ENCODE assay signal across 25 mouse cellular contexts in the genomic region with DNA sequence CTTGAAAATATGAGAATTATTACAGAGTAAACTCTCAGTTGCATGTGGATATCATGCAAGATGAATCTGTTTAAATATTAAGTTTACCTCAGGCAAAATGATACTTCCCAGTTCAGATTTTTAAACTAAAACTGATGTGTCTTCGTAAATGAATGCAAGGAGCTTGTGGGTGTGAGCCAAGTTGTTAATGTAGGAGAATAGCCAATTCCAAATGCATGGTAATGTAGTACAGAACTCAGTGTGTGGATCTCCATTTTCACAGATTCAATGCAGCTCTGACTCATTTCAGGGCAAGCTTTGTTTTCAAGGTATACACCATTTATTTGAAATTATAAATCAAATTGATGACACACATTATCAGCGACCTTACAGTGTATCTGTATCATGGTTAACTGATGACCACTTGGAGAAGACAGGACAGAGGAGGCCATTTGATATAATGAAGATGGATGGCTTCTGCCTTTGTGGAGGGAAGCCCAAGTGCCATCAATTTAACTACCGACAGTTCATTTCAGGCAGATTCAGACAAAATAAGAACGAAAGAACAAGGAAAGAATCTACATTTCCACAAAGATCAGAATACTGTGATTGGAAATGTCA.
"Had no signal": no experiment of that assay in that cellular context is flagged by ENCODE, and none has a peak within 500 bp of the region (broad histone marks: within the 10 kb centered on the region; RNA-seq: fewer than 3 reads in every experiment).

No protein-coding gene starts in this region.

- H3K27ac ChIP-seq: heart, adult 2 months; heart, embryonic 13.5 days; heart, embryonic 15.5 days; hindbrain, embryonic 14.5 days; layer of hippocampus, adult 2 months; left cerebral cortex, adult 2 months; limb, embryonic 10.5 days; limb, embryonic 12.5 days; liver, embryonic 13.5 days; liver, embryonic 15.5 days had no signal

- DNase-seq: gastrocnemius, postnatal 14 days; gastrocnemius, postnatal 36 days; heart, adult 11 months; heart, adult 2 months; heart, postnatal 14 days; heart, postnatal 36 days; kidney, adult 18-20 months; kidney, adult 8-10 months; kidney, postnatal 10 days; kidney, postnatal 25 days; kidney, postnatal 4 days; liver; liver, embryonic 13.5 days had no signal

- H3K27me3 ChIP-seq: heart, embryonic 13.5 days; heart, embryonic 15.5 days; limb, embryonic 12.5 days; liver, embryonic 13.5 days; liver, embryonic 15.5 days had no signal

- H3K4me2 ChIP-seq: heart, embryonic 11.5 days; heart, embryonic 13.5 days; heart, embryonic 15.5 days; hindbrain, embryonic 14.5 days; limb, embryonic 12.5 days; liver, embryonic 11.5 days; liver, embryonic 13.5 days; liver, embryonic 15.5 days had no signal

- H3K9me3 ChIP-seq: heart, embryonic 13.5 days; heart, embryonic 15.5 days; limb, embryonic 10.5 days; limb, embryonic 12.5 days; liver, embryonic 13.5 days; liver, embryonic 15.5 days had no signal

- H3K9ac ChIP-seq: heart, embryonic 13.5 days; heart, embryonic 15.5 days; hindbrain, embryonic 14.5 days; limb, embryonic 12.5 days; liver, embryonic 13.5 days; liver, embryonic 15.5 days had no signal

- H3K36me3 ChIP-seq: heart, embryonic 13.5 days; heart, embryonic 15.5 days; limb, embryonic 10.5 days; limb, embryonic 12.5 days; liver, embryonic 13.5 days; liver, embryonic 15.5 days had no signal

- ATAC-seq: hindbrain, embryonic 16.5 days; intestine, postnatal 0 days had no signal

- H3K4me3 ChIP-seq: heart, adult 2 months; heart, embryonic 13.5 days; heart, embryonic 15.5 days; layer of hippocampus, adult 2 months; left cerebral cortex, adult 2 months; limb, embryonic 10.5 days; limb, embryonic 12.5 days; liver, embryonic 13.5 days; liver, embryonic 15.5 days had no signal

- H3K4me1 ChIP-seq: heart, embryonic 13.5 days; heart, embryonic 15.5 days; limb, embryonic 10.5 days; limb, embryonic 12.5 days; liver, embryonic 13.5 days; liver, embryonic 15.5 days had no signal
